In the genomic region with DNA sequence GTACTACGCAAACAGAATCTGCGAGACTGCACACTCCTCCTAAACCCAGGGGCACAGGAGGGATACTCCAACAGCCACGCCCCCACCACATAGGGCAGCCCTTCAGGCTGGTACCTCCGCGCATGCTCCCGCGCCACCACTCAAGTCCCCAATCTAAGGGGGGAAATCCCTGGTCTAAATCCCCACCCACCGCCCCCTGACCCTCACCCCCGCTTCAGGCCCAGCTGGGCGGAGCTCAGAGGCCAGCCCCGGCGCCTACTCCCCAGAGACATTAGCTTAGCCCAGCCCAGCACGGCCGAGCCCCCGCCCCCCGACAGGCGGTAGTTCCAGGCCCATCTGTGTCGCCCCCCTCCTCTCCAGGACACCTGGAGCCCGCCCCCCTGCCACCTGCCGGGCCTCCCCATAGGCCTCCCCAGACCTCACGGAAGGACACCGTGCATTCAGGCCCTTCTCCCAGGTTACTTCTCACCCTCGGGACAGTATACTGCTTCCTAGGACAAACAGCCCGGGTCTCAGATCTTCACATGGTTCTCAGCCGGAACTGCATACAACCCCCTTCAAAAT, we compare ENCODE assay signal across 8 mouse cellular contexts. TPM values are rescaled to one million over a fixed set of nuclear protein-coding genes. Genes with fewer than 3 reads are reported as not detected.
DNase-seq lines count a peak whose midpoint lies in the region; ATAC-seq and TF ChIP-seq lines count a peak whose summit lies in the region.

No protein-coding gene starts in this region.

- DNase-seq in 416B (ENCODE audit: low read depth) = peak; percentile 75
- peak; percentile 51 for DNase-seq in adrenal gland, adult 8-10 months
- peak; percentile 94 for DNase-seq in embryo, embryonic 11 days
- peak; percentile 67 for DNase-seq in kidney, adult 18-20 months
- DNase-seq in liver, adult 2 months (ENCODE audit: extremely low read depth, low read depth, low spot score) = peak; percentile 43
- peak; percentile 64 to 80 for DNase-seq in spleen, postnatal 4 days (ENCODE audit: low spot score in 2 of 2)

- H3K27me3 ChIP-seq in liver, adult 2 months (ENCODE audit: control insufficient read depth, insufficient read depth, low read length) = no peaks in the 10 kb centered on the region
- no peaks in the 10 kb centered on the region for H3K27me3 ChIP-seq in myocyte (ENCODE audit: control insufficient read depth, insufficient read depth, insufficient read length)

- peak overlapping the region; percentile 88 for H3K9ac ChIP-seq in liver, adult 2 months (ENCODE audit: low read depth, low read length)

- TF ChIP-seq CTCF in liver, adult 2 months (IDR thresholded peaks at IDR 0.05; ENCODE audit: low read depth, low read length) = no peak

- peak overlapping the region; percentile 87 for H3K4me3 ChIP-seq in liver, adult 2 months (ENCODE audit: insufficient read depth, low read depth, low read length)
- H3K4me3 ChIP-seq in myocyte = peak overlapping the region; percentile 64

- 3% methylated on average over 23 of the region's 25 CpGs for WGBS in liver, adult 2 months

- H3K27ac ChIP-seq in liver, adult 2 months (replicated peaks; ENCODE audit: insufficient read depth, low read depth, low read length) = peak overlapping the region; percentile 41

- peak; percentile 60 for ATAC-seq in granulocyte monocyte progenitor cell, adult 5-6 weeks (replicated peaks; ENCODE audit: poor library complexity, severe bottlenecking)

- no peak for TF ChIP-seq POLR2A in liver, adult 2 months (IDR thresholded peaks at IDR 0.05; ENCODE audit: extremely low read depth, insufficient read depth, low read length)
- TF ChIP-seq POLR2A in myocyte (IDR thresholded peaks at IDR 0.05; ENCODE audit: insufficient read length, low read depth) = no peak

- peaks cover 10% of the 10 kb centered on the region for H3K79me2 ChIP-seq in liver, adult 2 months (ENCODE audit: control insufficient read depth, insufficient read depth, low read length)
- no peaks in the 10 kb centered on the region for H3K79me2 ChIP-seq in myocyte (ENCODE audit: control insufficient read depth, insufficient read depth)

- 0 out of 2 replicates have a peak, but pooled peaks cover 2% of the 10 kb centered on the region for H3K4me1 ChIP-seq in liver, adult 2 months (ENCODE audit: control insufficient read depth, insufficient read depth, low read length)

- peak overlapping the region; percentile 50 for H3K4me2 ChIP-seq in myocyte (ENCODE audit: low read depth)

- peak overlapping the region; percentile 45 for H3ac ChIP-seq in myocyte (ENCODE audit: control insufficient read depth, insufficient read length)

- no peaks in the 10 kb centered on the region for H3K36me3 ChIP-seq in liver, adult 2 months (ENCODE audit: control insufficient read depth, insufficient read depth, low read length)
- no peaks in the 10 kb centered on the region for H3K36me3 ChIP-seq in myocyte (ENCODE audit: control insufficient read depth, insufficient read depth)

TF ChIP-seq in myocyte, 11 proteins besides CTCF, POLR2A, EP300 and RAD21:
- TF ChIP-seq MYOD1 (IDR thresholded peaks at IDR 0.05; ENCODE audit: control insufficient read depth in 1 of 3, insufficient read length in 2 of 3, low read depth in 2 of 3) (peak in 1 of 3 experiments; percentile 1), USF1 (IDR thresholded peaks at IDR 0.05; ENCODE audit: low read depth) (no peak)

RNA-seq across cellular contexts. Expression of a gene that starts 0.6 kb away (rescaled TPM):
- 10 to 100 TPM; 40.4 to 47.4 (median 45.4) TPM for total RNA-seq in adrenal gland, adult 8-10 months (2022)
- total RNA-seq in granulocyte monocyte progenitor cell, adult 5-6 weeks (2014; fragmentation: Nextera tagmentation) = 22.5 and 32.9 TPM in 2 replicates
- total RNA-seq in granulocyte monocyte progenitor cell, adult 5-6 weeks (2017) = 18.2 and 18.6 TPM in 2 replicates
- total RNA-seq in liver, adult 2 months (2014; rRNA removed) = 6.5 and 9.8 TPM in 2 replicates
- polyA plus RNA-seq in liver, adult 2 months (2012; rRNA removed) = 9.7 and 9.8 TPM in 2 replicates
- polyA plus RNA-seq in myocyte (2012; fragmentation: generic; extraction: Trizol) = 8.4 TPM

RNA-seq across cellular contexts. Expression of a gene that starts 38.4 kb away (rescaled TPM):
- total RNA-seq in adrenal gland, adult 8-10 months (2022) = 10 to 100 TPM; 17.7 to 32.3 (median 24.6) TPM
- total RNA-seq in granulocyte monocyte progenitor cell, adult 5-6 weeks (2014; fragmentation: Nextera tagmentation) = 8.9 and 21.4 TPM in 2 replicates
- total RNA-seq in granulocyte monocyte progenitor cell, adult 5-6 weeks (2017) = 6.6 and 6.8 TPM in 2 replicates
- 8.6 and 14.3 TPM in 2 replicates for total RNA-seq in liver, adult 2 months (2014; rRNA removed)
- polyA plus RNA-seq in liver, adult 2 months (2012; rRNA removed) = 4.9 and 5.1 TPM in 2 replicates
- polyA plus RNA-seq in myocyte (2012; fragmentation: generic; extraction: Trizol) = 4.5 TPM

Comparison
In these comparisons a context has a peak if more than half of its experiments do, and no peak if none do; other contexts are left out.
1. Peak in every context shown above with its lines: DNase-seq, ATAC-seq, H3K4me3 ChIP-seq and H3K27ac ChIP-seq.
2. DNase-seq: peak in every context shown above with its lines; median percentile 94 in embryo, embryonic 11 days; 75 in 416B; 72 in spleen, postnatal 4 days; 67 in kidney, adult 18-20 months; 51 in adrenal gland, adult 8-10 months; 43 in liver, adult 2 months.